Mouse (Mus musculus): Measurements from ENCODE around the gene Otop1. TPM values are rescaled to one million over a fixed set of nuclear protein-coding genes. Genes with fewer than 3 reads are reported as not detected.

Otop1 gene
- total RNA-seq (2021): 10 to 100 TPM; 48.5 to 58.9 TPM
- long read RNA-seq, experiment 1, transcript Otop1-203 (6 exons, 3,151 nt): major isoform, 84 of 97 reads
- long read RNA-seq, experiment 1, partial matches to known transcripts: 8 of 97 reads
- long read RNA-seq, experiment 1, other reads (novel, unspliced or antisense): 5 of 97 reads
- long read RNA-seq, experiment 2, transcript Otop1-203 (6 exons, 3,151 nt): major isoform, 5 of 6 reads
- long read RNA-seq, experiment 2, partial matches to known transcripts: 1 of 6 reads
- long read RNA-seq, experiment 2, other reads (novel, unspliced or antisense): 0 of 6 reads

DNA sequence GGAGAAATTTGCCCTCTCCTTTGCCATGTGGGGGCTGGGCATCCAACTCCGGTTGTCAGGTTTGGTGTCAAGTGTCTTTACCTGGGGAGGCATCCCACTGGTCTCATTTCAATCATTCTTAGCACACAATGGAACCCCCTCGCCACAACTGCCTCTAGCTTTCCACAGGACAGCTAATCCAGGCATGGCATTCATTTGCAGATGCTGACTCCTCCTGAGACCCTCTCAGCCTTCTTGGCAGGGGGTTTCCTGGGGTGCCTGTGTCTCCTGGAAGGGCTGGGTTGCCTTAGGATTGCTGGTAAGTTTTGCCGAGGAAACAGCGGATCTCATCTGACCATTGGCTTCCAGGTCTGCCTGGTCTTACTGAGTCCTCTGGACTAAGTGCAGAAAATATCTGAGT is at the start of gene Otop1:
TSS of gene Otop1 (plus strand) at position 202 of the 400 bp plus-strand sequence.
- DNase-seq: no peak

DNA sequence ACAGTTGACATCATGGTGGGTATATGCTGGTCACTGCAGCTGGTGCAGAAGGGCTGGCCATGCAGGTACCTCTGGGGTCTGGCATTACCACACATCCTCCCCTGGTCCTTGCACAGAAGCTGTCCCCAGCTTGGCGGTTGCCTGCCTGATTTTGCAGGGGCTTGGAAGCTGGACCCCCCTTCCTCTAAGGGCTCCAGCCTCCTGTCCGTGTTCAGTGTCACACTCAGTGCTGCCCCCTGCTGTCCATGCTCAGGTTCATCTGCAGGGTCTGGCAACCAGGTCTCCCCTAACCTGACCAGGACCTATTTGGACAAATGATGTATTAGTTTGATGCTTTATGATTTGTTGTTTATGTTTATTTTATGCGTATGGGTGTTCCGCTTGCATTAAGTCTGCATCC is 40.4 kb upstream of the Otop1 start:
- DNase-seq: peak; percentile 69

DNA sequence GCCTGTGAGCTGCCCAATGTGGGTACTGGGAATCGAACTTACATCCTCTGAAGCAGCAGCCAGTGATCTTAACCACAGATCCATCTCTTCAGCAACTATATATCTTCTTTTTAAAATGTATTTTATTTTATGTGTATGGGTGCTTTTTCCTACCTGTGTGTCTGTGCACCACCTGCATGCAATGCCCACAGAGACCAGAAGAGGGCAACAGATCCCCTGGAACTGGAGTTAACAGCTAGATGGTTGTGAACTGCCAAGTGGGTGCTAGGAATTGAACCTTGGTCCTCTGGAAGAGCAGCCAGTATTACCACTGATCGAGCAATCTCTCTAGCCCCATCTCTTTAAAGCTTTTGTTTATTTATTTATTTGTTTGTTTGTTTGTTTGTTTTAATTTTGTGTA is 39.1 kb upstream of the Otop1 start:
- DNase-seq: no peak

DNA sequence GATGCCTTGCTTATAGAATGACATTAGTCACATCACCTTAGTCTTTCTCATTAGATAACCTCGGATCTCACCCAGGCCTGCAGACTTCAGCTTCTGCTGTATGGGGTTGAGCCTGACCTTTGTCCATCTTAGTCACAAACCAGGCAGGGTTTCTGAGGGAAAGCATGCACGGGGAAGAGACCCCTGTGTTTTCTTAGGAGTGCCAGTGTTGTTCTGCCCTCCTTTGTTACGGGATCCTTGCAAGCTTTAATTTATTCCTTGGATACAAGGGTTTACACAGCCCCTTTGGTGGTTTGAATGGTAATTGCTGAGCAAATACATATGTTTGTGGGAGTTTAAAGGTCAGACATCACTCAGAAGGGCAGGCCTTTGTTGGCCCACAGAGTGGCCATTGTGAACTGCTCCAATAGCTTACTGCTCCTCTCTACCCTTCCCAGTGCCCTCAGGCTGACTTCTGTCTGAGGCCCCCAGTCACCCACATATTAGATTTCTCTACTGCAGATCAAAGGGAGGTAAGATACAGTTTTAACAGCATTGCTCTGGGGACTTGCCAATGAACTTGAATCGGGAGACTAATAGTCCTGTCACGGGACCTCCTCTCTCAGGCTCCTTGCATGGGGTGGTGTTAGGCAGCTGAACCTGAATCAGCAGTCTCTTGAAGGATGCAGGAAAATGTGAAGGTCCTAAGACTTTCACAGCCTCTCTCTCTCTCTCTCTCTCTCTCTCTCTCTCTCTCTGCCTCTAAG is 34.9 kb upstream of the Otop1 start:
- no peak for DNase-seq

DNA sequence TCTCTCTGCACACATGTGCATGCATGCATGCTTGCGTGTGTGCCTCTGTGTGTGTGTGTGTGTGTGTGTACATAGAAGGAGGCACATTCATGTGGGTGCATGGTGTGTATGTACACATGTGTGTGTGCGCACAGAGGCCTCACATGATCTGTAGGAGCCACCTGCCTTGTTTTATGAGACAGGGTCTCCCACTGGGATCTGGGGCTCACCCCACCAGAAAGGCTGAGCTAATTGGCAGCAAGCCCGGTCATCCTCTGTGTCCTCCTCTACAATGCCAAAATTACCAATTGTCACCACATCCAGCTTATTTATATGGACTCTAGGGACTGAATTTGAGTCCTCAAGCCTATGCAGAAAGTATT is 34.3 kb upstream of the Otop1 start:
- no peak for DNase-seq

DNA sequence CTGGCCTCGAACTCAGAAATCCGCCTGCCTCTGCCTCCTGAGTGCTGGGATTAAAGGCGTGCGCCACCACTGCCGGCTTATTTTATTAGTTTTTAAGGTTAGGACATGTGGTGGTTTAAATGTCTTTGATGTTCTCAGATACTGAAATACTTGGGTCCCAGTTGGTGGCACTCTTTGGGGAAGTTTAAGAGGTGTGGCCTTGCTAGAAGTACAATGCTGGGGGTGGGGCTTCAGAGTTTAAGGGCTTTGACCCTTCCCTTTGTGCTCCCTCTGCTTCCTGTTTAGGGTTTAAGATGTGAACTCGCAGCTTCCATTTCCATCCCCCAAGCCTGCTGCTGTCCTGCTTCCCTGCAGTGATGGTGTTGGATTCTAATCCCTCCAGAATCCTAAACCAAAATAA is 33.8 kb upstream of the Otop1 start:
- DNase-seq: no peak

DNA sequence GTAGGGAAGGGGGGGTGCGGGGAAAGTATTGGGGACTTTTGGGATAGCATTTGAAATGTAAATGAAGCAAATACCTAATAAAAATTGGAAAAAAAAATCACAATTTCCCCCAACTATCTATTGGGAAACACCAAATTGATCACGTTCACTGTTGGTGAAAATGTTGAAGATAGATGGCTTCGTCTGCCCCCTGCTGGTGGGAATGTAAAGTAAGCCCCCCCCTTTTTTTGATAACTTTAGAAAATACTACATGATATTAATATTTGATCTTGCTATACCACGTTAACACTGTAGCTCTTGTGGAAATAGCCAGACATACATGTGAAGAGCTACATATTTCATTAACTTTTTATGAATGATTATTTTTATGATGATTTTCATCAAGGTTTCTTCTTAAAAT is 20.6 kb upstream of the Otop1 start:
- no peak for DNase-seq

DNA sequence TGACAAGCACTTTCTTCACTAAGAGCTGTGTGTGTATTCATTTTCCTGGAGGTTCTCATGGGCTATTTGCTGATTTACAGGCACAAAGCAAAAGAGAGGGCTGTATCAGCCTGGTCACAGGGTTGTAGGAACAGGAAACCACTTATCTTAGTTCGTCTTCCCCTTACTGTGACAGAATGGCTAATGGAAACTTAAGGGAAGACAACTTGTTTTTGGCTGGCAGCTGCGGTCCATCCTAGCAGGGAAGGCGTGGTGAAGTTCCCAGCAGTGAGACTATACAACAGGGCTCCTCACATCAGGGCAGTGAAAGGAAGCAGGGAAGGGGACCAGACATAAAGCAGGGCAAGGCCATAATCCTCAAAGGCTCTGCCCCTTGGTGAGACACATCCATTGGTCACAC is 20.1 kb upstream of the Otop1 start:
- DNase-seq: no peak

DNA sequence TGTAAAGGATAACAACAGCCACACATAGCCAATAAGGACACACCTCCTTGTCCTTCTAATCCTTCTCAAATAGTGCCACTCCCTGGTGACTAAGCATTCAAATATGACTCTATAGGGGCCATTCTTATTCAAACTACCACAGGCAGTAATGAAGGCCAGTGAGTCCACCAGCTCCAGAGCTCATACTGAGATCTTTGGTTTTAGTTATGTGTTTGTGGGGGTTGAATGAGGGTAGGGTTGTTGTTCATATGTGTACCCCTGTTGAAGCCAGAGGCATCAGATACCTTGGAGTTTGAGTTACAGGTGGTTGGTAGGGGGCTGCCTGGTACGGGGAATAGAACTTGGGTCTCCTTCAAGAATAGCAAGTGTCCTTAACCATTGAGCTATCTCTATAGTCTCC is 19.2 kb upstream of the Otop1 start:
- DNase-seq: no peak

DNA sequence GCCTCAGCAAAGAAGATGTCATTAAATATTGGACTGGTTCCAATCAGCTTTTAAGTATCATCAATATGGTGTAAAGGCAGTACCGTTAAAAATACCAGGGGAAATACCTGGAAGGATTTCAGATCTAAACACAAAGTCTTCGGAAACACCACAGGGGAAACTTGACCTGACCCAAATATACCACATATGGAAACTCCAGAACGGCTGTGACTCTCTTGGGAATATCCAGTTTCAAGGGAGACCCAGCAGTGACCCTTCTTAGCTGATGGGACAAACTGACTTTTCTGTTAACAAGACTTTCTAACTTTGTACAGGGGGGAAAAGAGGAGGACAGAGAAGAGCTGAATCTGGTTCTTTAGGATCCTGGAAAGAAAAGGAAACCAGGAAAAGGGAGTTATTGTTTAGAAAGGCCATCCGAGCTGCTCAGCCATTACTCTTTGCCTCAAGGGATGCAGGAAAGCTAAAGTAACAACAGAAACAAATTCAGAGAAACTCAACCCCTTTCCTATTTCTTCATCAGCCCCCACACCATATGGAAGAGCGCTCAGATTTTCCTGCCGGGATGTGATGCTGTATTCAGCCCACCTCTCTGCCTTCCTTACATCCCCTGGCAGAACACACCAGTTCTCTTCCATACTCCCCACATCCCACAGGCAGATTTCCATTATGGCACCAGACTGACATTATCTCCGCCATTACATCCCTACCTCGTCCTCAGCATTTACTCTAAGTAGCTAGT is 17.6 kb upstream of the Otop1 start:
- no peak for DNase-seq

DNA sequence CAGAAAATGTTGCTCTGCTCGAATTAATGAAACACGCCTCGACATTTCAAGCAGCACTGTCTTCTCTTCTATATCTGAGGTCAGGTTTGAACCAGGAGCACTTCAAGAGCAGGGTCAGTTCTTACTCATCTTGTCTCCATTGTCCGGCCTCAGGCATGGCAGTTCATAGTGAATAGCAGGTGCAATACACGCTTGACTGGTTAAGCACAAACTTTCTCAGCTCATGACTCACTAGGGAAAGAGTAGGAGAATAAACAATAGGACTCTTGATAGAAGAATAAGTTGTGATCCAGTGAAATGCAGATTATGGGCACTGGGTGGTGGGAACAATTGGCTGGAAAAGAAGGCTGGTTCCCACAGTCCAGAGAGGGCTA is 17.0 kb upstream of the Otop1 start:
- no peak for DNase-seq

DNA sequence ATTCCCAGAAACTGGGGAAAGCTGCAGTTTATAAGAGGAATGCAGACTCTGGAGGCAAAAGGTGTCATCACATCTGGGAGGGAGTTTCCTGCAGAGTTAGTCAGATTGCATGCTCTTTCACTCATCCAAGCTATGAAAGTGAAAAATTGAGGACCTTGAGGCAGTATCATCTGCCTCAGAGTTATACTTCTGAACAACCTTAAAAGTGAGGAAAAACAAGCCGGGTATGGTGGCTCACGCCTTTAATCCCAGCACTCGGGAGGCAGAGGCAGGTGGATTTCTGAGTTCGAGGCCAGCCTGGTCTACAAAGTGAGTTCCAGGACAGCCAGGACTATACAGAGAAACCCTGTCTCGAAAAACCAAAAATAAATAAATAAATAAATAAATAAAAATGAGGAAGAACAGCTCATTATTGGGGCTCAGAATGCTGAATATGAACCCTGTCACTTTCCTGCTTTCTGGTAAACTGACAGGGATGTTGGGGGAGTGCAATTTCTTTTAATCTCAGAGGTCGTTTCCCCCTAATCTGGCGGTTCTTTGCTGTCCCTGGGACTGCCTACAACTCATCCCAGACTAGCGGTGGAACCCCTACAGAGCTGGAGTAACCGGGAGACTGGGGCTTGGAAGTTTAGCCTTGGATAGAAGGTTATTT is 16.2 kb upstream of the Otop1 start:
- no peak for DNase-seq

DNA sequence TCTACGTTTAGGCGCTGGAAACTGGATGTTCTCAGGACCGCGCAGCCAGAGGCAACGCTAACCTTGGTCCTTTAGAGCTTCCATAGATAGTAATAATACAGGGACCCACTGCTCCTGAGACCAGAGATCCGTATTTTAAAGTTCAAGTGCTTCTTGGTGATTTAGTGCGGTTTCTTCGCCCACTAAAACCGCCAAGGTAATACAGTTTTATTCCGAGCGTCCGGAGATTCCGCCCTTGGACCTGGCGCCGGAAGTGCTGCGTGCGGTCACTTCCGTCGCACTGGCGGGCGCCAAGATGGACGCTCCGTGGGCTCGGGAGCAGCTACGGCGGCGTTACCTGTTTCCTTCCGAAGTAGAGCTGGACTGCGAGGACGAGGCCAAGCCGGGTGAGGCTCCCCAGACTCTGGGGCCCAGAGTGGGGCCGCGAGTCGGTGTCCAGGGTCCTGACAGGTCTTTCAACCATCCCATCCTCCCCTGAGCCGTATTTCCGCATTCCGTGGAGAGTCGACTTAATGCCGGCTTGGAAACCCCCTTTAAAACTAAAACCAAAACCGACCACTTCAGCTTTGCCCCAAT is 15.6 kb upstream of the Otop1 start, which contains the start of gene Tmem128:
TSS of gene Tmem128 (plus strand) at position 79 of the 576 bp plus-strand sequence.
- peak; percentile 75 for DNase-seq

DNA sequence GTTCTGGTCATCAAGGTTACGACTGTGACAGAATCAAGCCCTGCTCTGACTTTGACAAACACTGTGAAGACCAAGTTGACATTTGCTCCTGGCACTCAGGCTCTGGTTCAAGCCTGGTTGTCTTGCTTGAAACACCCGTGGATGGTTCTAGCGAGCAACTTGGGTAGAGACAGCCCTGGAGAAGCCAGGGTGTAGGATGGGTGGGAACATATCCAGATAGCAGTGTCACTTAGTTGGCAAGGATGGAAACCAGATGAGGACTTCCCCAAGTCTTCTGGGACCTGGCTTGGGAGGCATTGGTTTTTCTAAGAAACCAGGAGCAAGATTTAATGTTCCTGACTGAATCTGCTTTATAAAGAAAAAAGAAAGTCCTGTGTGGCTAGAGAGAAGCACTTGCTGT is 4.8 kb upstream of the Otop1 start:
- no peak for DNase-seq

DNA sequence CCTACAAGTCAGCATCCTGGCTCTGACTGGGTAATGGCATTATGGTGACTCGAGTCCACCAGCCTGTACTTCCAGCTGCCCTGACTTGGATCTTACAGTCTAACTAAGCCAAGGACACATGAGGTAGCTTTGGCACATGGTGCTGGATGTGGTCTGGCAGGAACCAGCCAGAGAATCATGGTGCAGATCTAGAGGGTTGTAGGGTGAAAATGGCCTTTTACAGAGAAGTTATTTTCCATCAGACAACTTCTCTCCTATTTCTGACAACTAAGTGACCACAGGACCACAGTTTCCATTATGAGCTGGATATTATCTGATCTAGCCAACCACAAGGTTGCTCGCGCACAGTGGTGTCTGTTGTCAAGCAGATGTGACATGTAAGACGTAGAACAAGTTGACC is 1.9 kb upstream of the Otop1 start:
- DNase-seq: no peak

DNA sequence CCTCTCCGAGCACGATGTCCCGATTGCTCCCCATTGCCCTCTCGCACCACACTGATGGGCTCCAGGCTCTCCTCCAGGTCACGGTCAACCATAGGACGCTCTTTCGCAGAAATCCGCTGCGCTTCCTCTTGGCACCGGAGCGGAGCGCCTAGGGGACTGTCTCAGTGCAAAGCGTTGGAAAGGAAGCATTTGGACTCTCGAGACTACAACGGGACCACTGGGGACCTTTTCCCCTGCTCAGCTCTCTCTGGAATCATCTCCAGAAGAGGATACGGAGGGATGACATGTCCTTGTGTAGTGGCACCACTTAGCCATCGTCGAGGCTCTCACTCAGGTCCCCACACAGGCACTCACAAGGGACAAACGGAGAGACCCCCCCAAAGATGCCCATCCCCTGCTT is 679 bp downstream of the Otop1 start:
- DNase-seq: peak; percentile 38

DNA sequence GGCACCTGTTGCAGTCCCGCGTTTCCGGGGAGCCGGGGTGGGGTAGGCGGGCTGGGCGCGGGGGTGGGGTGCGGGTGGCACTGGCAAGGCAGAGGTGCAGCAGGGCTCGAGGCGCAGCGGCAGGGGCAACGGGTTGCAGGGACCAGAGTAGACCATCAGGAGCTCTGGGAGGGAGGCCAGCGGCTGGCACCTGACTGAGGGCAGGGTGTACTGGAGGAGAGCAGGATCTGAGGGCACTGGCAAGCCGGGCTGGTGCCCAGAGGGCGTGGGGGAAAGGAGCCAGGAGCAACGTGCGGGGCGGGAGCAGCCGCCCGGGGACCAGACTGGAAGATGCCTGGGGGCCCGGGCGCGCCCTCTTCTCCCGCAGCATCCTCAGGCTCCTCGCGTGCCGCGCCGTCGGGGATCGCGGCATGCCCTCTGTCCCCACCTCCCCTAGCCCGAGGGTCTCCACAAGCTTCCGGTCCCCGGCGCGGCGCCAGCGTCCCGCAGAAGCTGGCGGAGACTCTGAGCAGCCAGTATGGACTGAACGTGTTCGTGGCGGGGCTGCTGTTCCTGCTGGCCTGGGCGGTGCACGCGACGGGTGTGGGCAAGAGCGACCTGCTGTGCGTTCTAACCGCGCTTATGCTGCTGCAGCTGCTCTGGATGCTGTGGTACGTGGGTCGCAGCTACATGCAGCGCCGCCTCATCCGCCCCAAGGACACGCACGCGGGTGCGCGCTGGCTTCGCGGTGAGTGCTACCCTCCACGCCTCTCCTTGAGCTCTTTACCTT is 1.5 kb downstream of the Otop1 start:
- DNase-seq: peak; percentile 60

DNA sequence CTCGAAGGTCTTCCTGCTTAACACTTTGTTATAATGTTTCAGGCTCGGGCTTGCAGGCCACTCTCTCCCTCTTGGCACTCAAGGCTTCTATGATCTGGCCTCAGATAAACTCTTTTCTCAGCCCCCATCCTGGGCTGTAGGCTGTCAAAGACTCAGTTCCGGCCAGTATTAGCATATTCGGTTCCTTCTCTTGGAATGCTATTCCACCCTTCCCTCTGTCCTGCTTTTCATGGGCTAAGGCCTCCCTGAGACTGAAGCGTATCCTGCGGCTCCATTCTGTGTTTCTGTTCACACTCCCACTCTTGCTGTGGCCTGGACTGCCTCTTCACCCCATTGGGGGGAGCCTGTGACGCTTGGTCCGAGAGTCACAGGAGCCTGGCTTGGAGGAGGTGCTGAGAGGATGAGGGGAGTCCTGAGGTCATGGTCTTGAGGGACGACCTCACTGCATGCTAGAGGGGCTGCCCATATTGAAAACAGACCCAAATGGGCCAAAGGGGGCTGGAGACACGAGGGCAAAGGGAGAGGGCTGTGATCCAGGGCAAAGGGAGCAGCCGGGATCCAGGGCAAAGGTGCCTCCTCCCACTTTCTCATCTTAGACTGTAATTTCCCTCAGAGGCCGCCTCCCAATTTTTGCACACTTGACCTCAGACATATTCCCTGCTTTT is 2.3 kb downstream of the Otop1 start:
- peak; percentile 68 for DNase-seq

DNA sequence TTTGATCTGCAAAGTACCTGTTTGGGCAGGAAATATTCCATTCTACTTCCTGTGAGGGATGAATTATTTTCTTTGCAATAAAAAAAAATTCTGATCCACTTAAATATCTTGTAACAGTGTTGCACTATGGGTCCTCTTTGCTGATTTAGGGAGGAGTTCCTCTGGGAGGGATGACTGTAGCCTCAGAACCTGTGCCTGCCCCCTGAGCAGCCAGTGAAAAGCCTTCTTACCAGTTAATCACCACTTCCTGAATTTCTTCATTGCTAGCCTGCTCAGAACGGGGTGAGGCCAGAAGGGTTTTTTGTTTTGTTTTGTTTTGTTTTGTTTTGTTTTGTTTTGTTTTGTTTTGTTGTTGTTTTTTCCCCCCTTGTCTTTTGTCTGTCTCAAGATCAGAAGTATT is 4.3 kb downstream of the Otop1 start:
- DNase-seq: no peak

DNA sequence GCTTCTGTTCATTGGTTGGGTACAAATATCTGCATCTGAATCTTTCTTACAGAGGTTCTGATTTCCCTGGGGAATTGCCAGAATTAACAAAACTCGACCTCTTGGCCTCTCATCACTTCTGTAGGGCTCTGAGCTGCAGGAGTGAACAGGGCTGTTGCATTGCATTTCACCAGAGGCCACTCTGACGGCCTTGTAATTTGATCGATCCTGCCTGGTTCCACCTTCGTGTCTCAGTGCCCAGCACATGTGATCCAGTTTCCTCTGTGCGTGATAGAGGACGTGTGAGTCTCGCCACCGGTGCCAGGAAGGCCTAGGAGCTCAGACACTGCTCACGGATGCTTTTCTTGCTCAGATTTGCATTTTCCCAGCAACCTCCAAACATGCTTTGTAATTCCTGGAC is 10.0 kb downstream of the Otop1 start:
- DNase-seq: no peak

DNA sequence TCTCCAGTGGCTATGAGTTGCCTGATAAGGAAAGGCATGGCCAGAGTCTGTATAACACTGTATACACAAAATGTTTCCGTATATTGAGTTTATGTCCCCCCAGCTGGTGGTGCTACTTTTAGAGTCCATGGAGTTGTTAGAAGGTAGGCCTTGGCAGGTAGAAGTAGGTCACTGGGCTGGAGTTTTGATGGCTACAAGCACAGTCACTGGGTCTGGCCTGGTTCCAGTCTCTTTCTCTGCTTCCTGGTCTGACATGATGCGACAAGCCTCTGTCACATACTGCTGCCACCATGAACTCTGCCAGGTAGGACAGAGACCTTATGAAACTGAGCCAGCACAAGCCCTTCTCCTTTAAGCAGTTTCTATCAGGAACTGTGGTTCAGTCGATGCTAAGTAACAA is 12.7 kb downstream of the Otop1 start:
- no peak for DNase-seq

Data from adrenal gland, postnatal 10 days (tissue).